Mouse (Mus musculus) heart, embryonic 16.5 days (tissue): ENCODE data around the gene Adtrp. TPM values are rescaled to one million over a fixed set of nuclear protein-coding genes. Genes with fewer than 3 reads are reported as not detected.
A peak's percentile ranks its signal among the peaks of the same experiment; 100 is the strongest.

Experiments used
- ATAC-seq: fragments of 200-750 bp; cut with Nextera tagmentation; replicated peaks from 2 replicates; pipeline ENCODE4 v1.8.0; 2017; ENCODE audit warnings: moderate number of reproducible peaks; ENCODE audit not compliant: insufficient read depth, low FRiP score; ENCODE audit errors: extremely low read depth
- H3K27ac ChIP-seq: fragments of 300-500 bp; sonication (generic); 2 replicates; pipeline ENCODE4 v1.5.1; 2014; ENCODE audit warnings: mild to moderate bottlenecking, low read length, control low read depth, moderate library complexity
- H3K27me3 ChIP-seq: fragments of 300-500 bp; sonication (generic); 2 replicates; pipeline ENCODE4 v1.6.1; 2014; ENCODE audit warnings: low read length, mixed read lengths; ENCODE audit not compliant: control insufficient read depth, insufficient read depth
- H3K36me3 ChIP-seq: fragments of 300-500 bp; sonication (generic); 2 replicates; pipeline ENCODE4 v1.6.1; 2014; ENCODE audit not compliant: control insufficient read depth, insufficient read depth
- H3K4me1 ChIP-seq: fragments of 300-500 bp; sonication (generic); 2 replicates; pipeline ENCODE4 v1.6.1; 2014; ENCODE audit warnings: low read length, mixed read lengths; ENCODE audit not compliant: control insufficient read depth, insufficient read depth
- H3K4me2 ChIP-seq: fragments of 300-500 bp; sonication (generic); 2 replicates; pipeline ENCODE4 v1.6.1; 2014; ENCODE audit warnings: low read depth, mild to moderate bottlenecking, control low read depth, low read length
- H3K4me3 ChIP-seq: fragments of 300-500 bp; sonication (generic); 2 replicates; pipeline ENCODE4 v1.5.1; 2014; ENCODE audit warnings: mild to moderate bottlenecking, control low read depth, low read length
- H3K9ac ChIP-seq: fragments of 300-500 bp; sonication (generic); 2 replicates; pipeline ENCODE4 v1.6.1; 2014; ENCODE audit warnings: low read length, control low read depth
- H3K9me3 ChIP-seq: fragments of 300-500 bp; sonication (generic); replicated peaks from 2 replicates; pipeline ENCODE4 v1.6.1; 2016; ENCODE audit warnings: low read length; ENCODE audit not compliant: control insufficient read depth
- WGBS: fragments of 180-500 bp; shearing (Covaris S2); extraction: QIAGEN DNeasy Blood & Tissue Kit; methylation state at CpG from one replicate; pipeline ENCODE4 v1.1.7; 2014; 5-methylcytosine and 5-hydroxymethylcytosine counted together
- polyA plus RNA-seq: library from polyadenylated mRNA; unstranded; fragments of >200 nt; fragmentation: Nextera tagmentation; extraction: Ambion mirVana; gene quantifications from 2 replicates; pipeline ENCODE4 v1.2.1, GENCODE M21; 2015

Gene Adtrp
- 0.22 TPM in 1 of 2 replicates, not detected in the other for polyA plus RNA-seq

- WGBS: 56% methylated on average over 11 of the region's 11 CpGs
- Histone ChIP-seq H3K9ac (no peak within 1 kb of the TSS), H3K27me3 (no peaks in the 10 kb centered on the region), H3K4me2 (no peak within 1 kb of the TSS), H3K4me3 (no peak within 1 kb of the TSS), H3K36me3 (no peaks in the 10 kb centered on the region), H3K4me1 (no peaks in the 10 kb centered on the region), H3K27ac (no peak within 1 kb of the TSS), H3K9me3 (no peaks in the 10 kb centered on the region)
- no peak for ATAC-seq
Measured at GRCm38 (mm10) chr13:41847516-41848126, at the start of gene Adtrp. Gene Adtrp (minus strand): TSS chr13:41847684.

- H3K9me3 ChIP-seq: no peaks in the 10 kb centered on the region
- H3K27ac ChIP-seq: no peak overlapping the region
- H3K4me1 ChIP-seq: no peaks in the 10 kb centered on the region
- no peak overlapping the region for H3K4me3 ChIP-seq
- no peak overlapping the region for H3K9ac ChIP-seq
- 85% methylated on average over 12 of the region's 12 CpGs for WGBS
- H3K36me3 ChIP-seq: no peaks in the 10 kb centered on the region
- H3K27me3 ChIP-seq: no peaks in the 10 kb centered on the region
- H3K4me2 ChIP-seq: no peak overlapping the region
- ATAC-seq: no peak
Measured at GRCm38 (mm10) chr13:41892016-41892415, 44.5 kb upstream of the Adtrp start.

GRCm38 (mm10) chr13:41890618-41891017 lies 43.1 kb upstream of the Adtrp start:
- Histone ChIP-seq H3K27ac (no peak overlapping the region), H3K4me2 (no peak overlapping the region), H3K36me3 (no peaks in the 10 kb centered on the region), H3K4me3 (no peak overlapping the region), H3K9ac (no peak overlapping the region), H3K27me3 (no peaks in the 10 kb centered on the region), H3K4me1 (no peaks in the 10 kb centered on the region), H3K9me3 (no peaks in the 10 kb centered on the region)
- no peak for ATAC-seq
- 84% methylated on average over 4 of the region's 4 CpGs for WGBS

GRCm38 (mm10) chr13:41890111-41890600 lies 42.7 kb upstream of the Adtrp start:
- Histone ChIP-seq H3K9ac (no peak overlapping the region), H3K27ac (no peak overlapping the region), H3K4me2 (no peak overlapping the region), H3K4me1 (no peaks in the 10 kb centered on the region), H3K27me3 (no peaks in the 10 kb centered on the region), H3K9me3 (no peaks in the 10 kb centered on the region), H3K36me3 (no peaks in the 10 kb centered on the region), H3K4me3 (no peak overlapping the region)
- ATAC-seq: no peak
- 87% methylated on average over 2 of the region's 2 CpGs for WGBS

- Histone ChIP-seq H3K4me2 (no peak overlapping the region), H3K9ac (no peak overlapping the region), H3K36me3 (no peaks in the 10 kb centered on the region), H3K4me3 (no peak overlapping the region), H3K27ac (no peak overlapping the region), H3K27me3 (no peaks in the 10 kb centered on the region), H3K9me3 (no peaks in the 10 kb centered on the region), H3K4me1 (no peaks in the 10 kb centered on the region)
- ATAC-seq: no peak
- WGBS: 76% methylated on average over 2 of the region's 2 CpGs
Measured at GRCm38 (mm10) chr13:41888644-41889043, 41.2 kb upstream of the Adtrp start.

- WGBS: 86% methylated on average over 4 of the region's 4 CpGs
- H3K9me3 ChIP-seq: no peaks in the 10 kb centered on the region
- H3K4me3 ChIP-seq: no peak overlapping the region
- H3K9ac ChIP-seq: no peak overlapping the region
- H3K27me3 ChIP-seq: no peaks in the 10 kb centered on the region
- ATAC-seq: no peak
- no peak overlapping the region for H3K27ac ChIP-seq
- no peak overlapping the region for H3K4me2 ChIP-seq
- H3K4me1 ChIP-seq: peaks cover 6% of the 10 kb centered on the region; the same call in 1 of the 2 replicates
- no peaks in the 10 kb centered on the region for H3K36me3 ChIP-seq
Measured at GRCm38 (mm10) chr13:41886120-41886519, 38.6 kb upstream of the Adtrp start.

GRCm38 (mm10) chr13:41883665-41884291 lies 36.3 kb upstream of the Adtrp start:
- H3K4me2 ChIP-seq: no peak overlapping the region
- ATAC-seq: no peak
- no peak overlapping the region for H3K4me3 ChIP-seq
- no peak overlapping the region for H3K27ac ChIP-seq
- H3K9ac ChIP-seq: no peak overlapping the region
- no peaks in the 10 kb centered on the region for H3K9me3 ChIP-seq
- no peaks in the 10 kb centered on the region for H3K36me3 ChIP-seq
- WGBS: 59% methylated on average over 4 of the region's 4 CpGs
- peaks cover 12% of the 10 kb centered on the region; the same call in 1 of the 2 replicates for H3K4me1 ChIP-seq
- H3K27me3 ChIP-seq: no peaks in the 10 kb centered on the region

GRCm38 (mm10) chr13:41881201-41881600 lies 33.7 kb upstream of the Adtrp start:
- Histone ChIP-seq H3K9ac (no peak overlapping the region), H3K4me3 (no peak overlapping the region), H3K4me1 (peaks cover 12% of the 10 kb centered on the region; the same call in 1 of the 2 replicates), H3K36me3 (no peaks in the 10 kb centered on the region), H3K27ac (peak overlapping the region; percentile 54; the same call in 1 of the 2 replicates), H3K9me3 (no peaks in the 10 kb centered on the region), H3K27me3 (no peaks in the 10 kb centered on the region), H3K4me2 (no peak overlapping the region)
- WGBS: 22% methylated on average over 2 of the region's 2 CpGs
- ATAC-seq: peak; percentile 87

GRCm38 (mm10) chr13:41880525-41880924 lies 33.0 kb upstream of the Adtrp start:
- no peak for ATAC-seq
- H3K36me3 ChIP-seq: no peaks in the 10 kb centered on the region
- no peaks in the 10 kb centered on the region for H3K27me3 ChIP-seq
- H3K4me2 ChIP-seq: no peak overlapping the region
- H3K27ac ChIP-seq: no peak overlapping the region
- H3K4me1 ChIP-seq: peaks cover 12% of the 10 kb centered on the region; the same call in 1 of the 2 replicates
- H3K9ac ChIP-seq: no peak overlapping the region
- no peak overlapping the region for H3K4me3 ChIP-seq
- H3K9me3 ChIP-seq: no peaks in the 10 kb centered on the region
